Mouse (Mus musculus) limb, embryonic 14.5 days (tissue): ENCODE data around the gene Hspb8. TPM values are rescaled to one million over a fixed set of nuclear protein-coding genes. Genes with fewer than 3 reads are reported as not detected.

ENCODE experiments used
- ATAC-seq: fragments of 200-750 bp; cut with Nextera tagmentation; 2 replicates; pipeline ENCODE4 v1.8.0; 2017; ENCODE audit warnings: low read depth, moderate number of reproducible peaks, moderate TSS enrichment; ENCODE audit not compliant: low FRiP score
- DNase-seq: peaks from one replicate; pipeline ENCODE4 v3.0.0-alpha.2; 2015; ENCODE audit warnings: low spot score
- H3K27ac ChIP-seq: fragments of 300-500 bp; sonication (generic); replicated peaks from 2 replicates; pipeline ENCODE4 v1.5.1; 2014; ENCODE audit warnings: low read depth, mild to moderate bottlenecking, low read length, moderate library complexity, mixed read lengths
- H3K27me3 ChIP-seq: fragments of 300-500 bp; sonication (generic); 2 replicates; pipeline ENCODE4 v1.6.1; 2014; ENCODE audit warnings: low read length, mixed read lengths; ENCODE audit not compliant: control insufficient read depth, insufficient read depth
- H3K36me3 ChIP-seq: fragments of 300-500 bp; sonication (generic); 2 replicates; pipeline ENCODE4 v1.6.1; 2014; ENCODE audit warnings: mild to moderate bottlenecking, low read length, moderate library complexity, mixed read lengths; ENCODE audit not compliant: control insufficient read depth, insufficient read depth
- H3K4me1 ChIP-seq: fragments of 300-500 bp; sonication (generic); 2 replicates; pipeline ENCODE4 v1.6.1; 2014; ENCODE audit warnings: antibody characterized with exemption, low read length, mixed read lengths; ENCODE audit not compliant: control insufficient read depth, insufficient read depth
- H3K4me2 ChIP-seq: fragments of 300-500 bp; sonication (generic); replicated peaks from 2 replicates; pipeline ENCODE4 v1.6.1; 2014; ENCODE audit warnings: low read depth, mild to moderate bottlenecking, low read length, moderate library complexity; ENCODE audit not compliant: severe bottlenecking
- H3K4me3 ChIP-seq: fragments of 300-500 bp; sonication (generic); replicated peaks from 2 replicates; pipeline ENCODE4 v1.5.1; 2014; ENCODE audit warnings: low read length
- H3K9ac ChIP-seq: fragments of 300-500 bp; sonication (generic); 2 replicates; pipeline ENCODE4 v1.6.1; 2014; ENCODE audit warnings: mild to moderate bottlenecking, low read depth, low read length, moderate library complexity; ENCODE audit not compliant: severe bottlenecking
- H3K9me3 ChIP-seq: fragments of 300-500 bp; sonication (generic); 2 replicates; pipeline ENCODE4 v1.6.1; 2016; ENCODE audit warnings: low read length; ENCODE audit not compliant: control insufficient read depth
- POLR2A ChIP-seq: fragments of 200-500 bp; IDR thresholded peaks from 2 replicates; pipeline ENCODE4 v1.8.0; 2012; ENCODE audit warnings: inconsistent platforms, mild to moderate bottlenecking, moderate library complexity, borderline replicate concordance; ENCODE audit not compliant: insufficient read depth, insufficient read length; ENCODE audit errors: extremely low read depth
- WGBS: fragments of 180-500 bp; shearing (Covaris S2); extraction: QIAGEN DNeasy Blood & Tissue Kit; methylation state at CpG from one replicate; pipeline ENCODE4 v1.1.7; 2014; 5-methylcytosine and 5-hydroxymethylcytosine counted together
- polyA plus RNA-seq, 2 experiments: library from polyadenylated mRNA; depleted of rRNA in 1 of 2; stranded (reverse) in 1 of 2; unstranded in 1 of 2; fragments of >200 nt; fragmentation: Nextera tagmentation in 1 of 2; extraction: Ambion mirVana in 1 of 2; gene quantifications; 2 replicates each; pipeline versions ENCODE4 v1.2.1 to v1.2.3; 2012 to 2014

The Hspb8 gene
- polyA plus RNA-seq, 2 experiments, result 19.7 to 25.3 TPM

DNA sequence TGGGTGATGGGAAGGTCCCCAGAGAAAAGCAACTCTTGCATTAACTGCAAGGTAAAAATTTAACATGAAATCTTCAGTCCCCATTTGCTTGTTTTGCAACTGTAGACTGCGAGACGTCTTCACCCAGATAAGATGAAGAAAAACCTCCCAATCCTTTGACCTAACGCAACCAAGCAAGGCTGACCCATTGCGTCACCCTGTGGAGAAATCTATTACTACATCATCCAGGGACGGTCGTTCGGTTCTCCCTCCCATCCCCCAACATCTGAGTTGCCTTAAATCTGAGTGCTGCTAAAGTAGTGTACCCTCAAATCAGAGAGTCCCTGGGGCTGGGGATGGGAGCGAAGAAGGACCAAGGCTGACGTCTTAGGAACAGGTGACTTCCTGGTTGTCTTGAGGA is 13.7 kb downstream of the Hspb8 start:
- ATAC-seq (no peak), DNase-seq (no peak)
- H3K4me3 ChIP-seq, result no peak overlapping the region
- WGBS, result 70% methylated on average over 9 of the region's 9 CpGs
- TF ChIP-seq POLR2A, result no peak
- no peak overlapping the region for H3K4me2 ChIP-seq
- H3K4me1 ChIP-seq, result peaks cover 18% of the 10 kb centered on the region
- no peaks in the 10 kb centered on the region for H3K9me3 ChIP-seq
- no peak overlapping the region for H3K27ac ChIP-seq
- no peaks in the 10 kb centered on the region for H3K36me3 ChIP-seq
- H3K27me3 ChIP-seq, result no peaks in the 10 kb centered on the region
- no peak overlapping the region for H3K9ac ChIP-seq

DNA sequence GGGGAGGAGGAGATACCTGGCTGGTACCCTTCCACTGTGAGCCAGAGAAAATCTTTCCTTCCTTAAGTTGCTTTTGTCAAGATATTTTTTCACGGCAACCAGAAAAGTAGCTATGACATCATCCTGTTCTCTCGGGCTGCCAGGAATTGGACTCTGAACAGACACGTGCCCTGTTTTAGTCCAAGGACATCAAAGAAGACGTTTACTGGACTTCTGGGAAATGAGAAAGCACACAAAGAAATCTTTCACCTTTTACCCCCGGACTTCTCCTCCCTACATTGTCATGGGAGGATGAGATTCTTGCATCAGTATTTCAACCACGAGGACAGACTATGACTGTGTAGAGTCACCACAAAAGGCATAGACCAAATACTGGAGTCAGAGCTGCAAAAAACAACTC is 14.7 kb downstream of the Hspb8 start:
- peak; percentile 59 for DNase-seq
- Histone ChIP-seq H3K4me1 (peaks cover 18% of the 10 kb centered on the region), H3K27me3 (no peaks in the 10 kb centered on the region), H3K36me3 (no peaks in the 10 kb centered on the region), H3K9me3 (no peaks in the 10 kb centered on the region), H3K4me2 (no peak overlapping the region), H3K4me3 (no peak overlapping the region), H3K9ac (no peak overlapping the region), H3K27ac (no peak overlapping the region)
- WGBS, result 26% methylated on average over 6 of the region's 6 CpGs
- no peak for TF ChIP-seq POLR2A
- ATAC-seq, result no peak

DNA sequence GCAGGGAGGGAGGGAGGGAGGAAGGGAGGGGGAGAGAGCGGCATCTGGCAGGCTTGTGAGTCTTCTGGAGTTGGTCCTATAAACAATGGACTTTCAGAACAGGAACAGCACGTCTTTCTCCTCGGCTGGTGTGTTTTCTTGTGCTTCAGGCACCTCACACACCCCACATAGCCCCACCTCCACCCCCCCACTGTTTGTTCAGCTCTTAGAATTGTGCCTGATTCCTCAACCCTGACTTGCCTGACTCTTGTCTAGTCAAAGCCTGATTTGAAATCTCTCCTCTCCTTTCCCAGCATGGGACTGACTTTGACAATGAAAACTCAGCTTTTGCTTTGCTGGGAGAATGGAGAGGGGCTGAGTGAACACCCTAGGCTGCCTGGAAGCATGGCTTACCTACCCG is 15.3 kb downstream of the Hspb8 start:
- DNase-seq (no peak), ATAC-seq (no peak)
- Histone ChIP-seq H3K36me3 (no peaks in the 10 kb centered on the region), H3K9ac (no peak overlapping the region), H3K9me3 (no peaks in the 10 kb centered on the region), H3K4me2 (no peak overlapping the region), H3K27ac (no peak overlapping the region), H3K4me1 (peaks cover 18% of the 10 kb centered on the region), H3K27me3 (no peaks in the 10 kb centered on the region), H3K4me3 (no peak overlapping the region)
- WGBS, result 52% methylated on average over 4 of the region's 4 CpGs
- TF ChIP-seq POLR2A, result no peak

DNA sequence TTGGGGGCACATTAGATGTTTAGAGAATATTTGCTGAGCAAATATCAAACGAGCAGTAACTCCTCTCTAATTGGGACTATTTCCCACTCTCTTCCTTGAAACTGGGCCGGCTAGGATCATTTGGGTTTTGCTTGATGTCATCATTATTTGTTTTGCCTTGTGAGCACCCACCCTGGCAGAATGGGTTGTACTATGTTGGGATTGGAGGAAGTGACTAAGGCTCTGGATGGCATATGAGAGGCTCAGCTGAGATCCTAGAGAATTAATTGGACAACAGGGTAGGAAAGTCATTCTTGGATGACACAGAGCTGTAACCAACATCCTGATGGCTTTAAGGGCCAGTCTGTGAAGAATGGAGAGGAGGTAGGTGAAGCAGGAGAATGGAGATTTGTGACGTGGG is 16.2 kb downstream of the Hspb8 start:
- Histone ChIP-seq H3K36me3 (no peaks in the 10 kb centered on the region), H3K27ac (no peak overlapping the region), H3K4me1 (peaks cover 18% of the 10 kb centered on the region), H3K27me3 (no peaks in the 10 kb centered on the region), H3K9me3 (no peaks in the 10 kb centered on the region), H3K4me3 (no peak overlapping the region), H3K9ac (no peak overlapping the region), H3K4me2 (no peak overlapping the region)
- ATAC-seq (no peak), DNase-seq (no peak)
- no peak for TF ChIP-seq POLR2A
- WGBS, result 71% methylated on average over 3 of the region's 3 CpGs

DNA sequence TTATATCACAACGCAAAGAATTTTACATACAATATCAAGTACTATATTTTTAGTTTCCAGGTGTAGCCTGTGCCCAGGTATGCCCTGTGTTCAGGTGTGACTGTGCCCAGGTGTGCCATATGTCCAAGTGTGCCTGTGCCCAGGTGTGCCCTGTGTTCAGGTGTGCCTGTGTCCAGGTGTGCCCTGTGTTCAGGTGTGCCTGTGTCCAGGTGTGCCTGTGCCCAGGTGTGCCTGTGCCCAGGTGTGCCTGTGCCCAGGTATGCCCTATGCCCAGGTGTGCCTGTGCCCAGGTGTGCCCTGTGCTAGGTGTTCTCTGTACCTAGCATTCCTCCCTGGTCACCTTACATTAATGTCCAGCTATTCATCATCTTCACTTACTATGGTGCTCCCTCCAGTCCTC is 16.7 kb downstream of the Hspb8 start:
- H3K4me1 ChIP-seq, result peaks cover 16% of the 10 kb centered on the region
- H3K9me3 ChIP-seq, result no peaks in the 10 kb centered on the region
- ATAC-seq (no peak), DNase-seq (no peak)
- H3K27me3 ChIP-seq, result no peaks in the 10 kb centered on the region
- no peak overlapping the region for H3K4me2 ChIP-seq
- H3K27ac ChIP-seq, result no peak overlapping the region
- 93% methylated on average over 1 of the region's 1 CpGs for WGBS
- H3K36me3 ChIP-seq, result no peaks in the 10 kb centered on the region
- no peak overlapping the region for H3K9ac ChIP-seq
- TF ChIP-seq POLR2A, result no peak
- no peak overlapping the region for H3K4me3 ChIP-seq

DNA sequence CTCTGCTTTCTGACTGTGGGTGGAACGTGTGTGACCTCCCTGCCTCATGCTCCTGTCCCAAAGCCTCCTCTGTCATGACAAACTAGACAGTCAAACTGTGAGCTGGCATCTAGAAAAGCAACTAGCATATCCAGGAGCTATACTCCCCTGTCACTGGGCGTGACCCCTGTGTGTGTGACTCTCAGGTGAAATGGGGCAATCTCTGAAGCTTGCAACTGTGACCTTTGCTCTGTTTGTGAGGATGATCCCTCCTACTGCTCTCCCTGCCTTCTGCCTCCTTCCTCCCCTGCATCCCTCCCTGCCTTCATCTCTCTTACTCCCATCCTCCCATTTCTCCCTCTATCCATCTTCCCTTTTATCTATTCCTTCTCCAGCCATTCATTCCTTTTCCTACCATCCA is 18.6 kb downstream of the Hspb8 start:
- Histone ChIP-seq H3K27me3 (no peaks in the 10 kb centered on the region), H3K9ac (no peak overlapping the region), H3K4me3 (no peak overlapping the region), H3K9me3 (no peaks in the 10 kb centered on the region), H3K4me2 (no peak overlapping the region), H3K4me1 (peaks cover 7% of the 10 kb centered on the region; the same call in 1 of the 2 replicates), H3K27ac (no peak overlapping the region), H3K36me3 (no peaks in the 10 kb centered on the region)
- DNase-seq (no peak), ATAC-seq (no peak)
- 79% methylated on average over 2 of the region's 2 CpGs for WGBS
- TF ChIP-seq POLR2A, result no peak
